Mouse (Mus musculus): Measurements from ENCODE around the gene Rfk.

DNA sequence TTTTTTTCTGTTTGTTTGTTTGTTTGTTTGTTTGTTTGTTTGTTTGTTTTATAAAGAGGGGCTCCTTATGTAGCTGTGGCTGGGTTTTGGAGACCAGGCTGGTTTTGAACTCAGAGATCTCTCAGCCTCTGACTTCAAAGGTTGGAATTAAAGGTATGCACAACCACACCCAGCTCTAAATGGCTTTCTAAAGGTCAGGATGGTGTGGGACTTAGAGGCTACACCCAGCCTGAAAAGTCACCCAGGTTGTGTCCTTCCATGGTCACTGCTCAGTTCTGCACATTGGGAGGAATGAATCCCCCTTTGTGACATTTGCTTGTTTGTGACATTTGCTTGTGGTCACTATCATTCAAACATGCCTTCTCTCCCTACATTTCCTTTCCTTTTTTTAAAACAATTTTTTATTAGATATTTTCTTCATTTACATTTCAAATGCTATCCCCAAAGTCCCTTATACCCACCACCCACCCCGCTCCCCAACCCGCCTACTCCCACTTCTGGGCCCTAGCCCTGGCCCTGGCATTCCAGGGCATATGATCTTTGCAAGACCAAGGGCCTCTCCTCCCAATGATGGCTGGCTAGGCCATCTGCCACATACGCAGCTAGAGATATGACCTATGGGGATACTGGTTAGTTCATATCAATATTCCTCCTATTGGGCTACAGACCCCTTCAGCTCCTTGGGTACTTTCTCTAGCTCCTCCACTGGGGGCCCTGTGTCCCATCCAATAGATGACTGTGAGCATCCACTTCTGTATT, 46.9 kb upstream of the Rfk start:
- TF ChIP-seq CTCF (IDR thresholded peaks at IDR 0.05; ENCODE audit: low read depth) (no peak), EP300 (IDR thresholded peaks at IDR 0.05; ENCODE audit: low read depth) (no peak)

Data from liver, postnatal 0 days (tissue).